Mouse (Mus musculus) forebrain, postnatal 0 days (tissue): ENCODE results near the gene Selenom. TPM values are rescaled to one million over a fixed set of nuclear protein-coding genes. Genes with fewer than 3 reads are reported as not detected.

Experiments
- ATAC-seq: fragments of 200-750 bp; cut with Nextera tagmentation; 2 replicates; pipeline ENCODE4 v1.8.0; 2017; ENCODE audit warnings: mild to moderate bottlenecking, moderate library complexity
- DNase-seq: peaks from one replicate; pipeline ENCODE4 v3.0.0-alpha.2; 2015
- H3K27ac ChIP-seq: fragments of 300-500 bp; sonication (generic); 2 replicates; pipeline ENCODE4 v1.5.1; 2014; ENCODE audit warnings: low read depth, mild to moderate bottlenecking, antibody characterized with exemption, low read length, moderate library complexity, mixed read lengths
- H3K27me3 ChIP-seq: fragments of 300-500 bp; sonication (generic); 2 replicates; pipeline ENCODE4 v1.6.1; 2014; ENCODE audit warnings: mild to moderate bottlenecking, low read length, mixed read lengths; ENCODE audit not compliant: insufficient read depth
- H3K36me3 ChIP-seq: fragments of 300-500 bp; sonication (generic); 2 replicates; pipeline ENCODE4 v1.6.1; 2014; ENCODE audit warnings: mild to moderate bottlenecking, moderate library complexity; ENCODE audit not compliant: insufficient read depth
- H3K4me1 ChIP-seq: fragments of 300-500 bp; sonication (generic); 2 replicates; pipeline ENCODE4 v1.6.1; 2014; ENCODE audit warnings: antibody characterized with exemption; ENCODE audit not compliant: insufficient read depth
- H3K4me2 ChIP-seq: fragments of 300-500 bp; sonication (generic); 2 replicates; pipeline ENCODE4 v1.6.1; 2014; ENCODE audit warnings: low read depth, mild to moderate bottlenecking, moderate library complexity
- H3K4me3 ChIP-seq: fragments of 300-500 bp; sonication (generic); 2 replicates; pipeline ENCODE4 v1.5.1; 2014; ENCODE audit warnings: low read depth, low read length, mixed read lengths
- H3K9ac ChIP-seq: fragments of 300-500 bp; sonication (generic); 2 replicates; pipeline ENCODE4 v1.6.1; 2014; ENCODE audit warnings: mild to moderate bottlenecking
- H3K9me3 ChIP-seq: fragments of 300-500 bp; sonication (generic); 2 replicates; pipeline ENCODE4 v1.6.1; 2016; ENCODE audit warnings: low read length
- CTCF ChIP-seq: sonication (generic); IDR thresholded peaks from 2 replicates; pipeline ENCODE4 v1.5.1; 2016; ENCODE audit warnings: antibody characterized with exemption, control low read depth, low read depth
- WGBS: fragments of 180-500 bp; shearing (Covaris S2); extraction: QIAGEN DNeasy Blood & Tissue Kit; methylation state at CpG from one replicate; pipeline ENCODE4 v1.1.7; 2014; 5-methylcytosine and 5-hydroxymethylcytosine counted together
- polyA plus RNA-seq: library from polyadenylated mRNA; unstranded; fragments of >200 nt; fragmentation: Nextera tagmentation; extraction: Ambion mirVana; gene quantifications from 2 replicates; pipeline ENCODE4 v1.2.1, GENCODE M21; 2015
- total RNA-seq: library from RNA; depleted of rRNA; stranded (reverse); fragments of >200 nt; gene quantifications from 2 replicates; pipeline ENCODE4 v1.2.3, GENCODE M21; 2014

Selenom gene
- total and polyA plus RNA-seq, 2 experiments from 2014 or later: 119 to 227 TPM

DNA sequence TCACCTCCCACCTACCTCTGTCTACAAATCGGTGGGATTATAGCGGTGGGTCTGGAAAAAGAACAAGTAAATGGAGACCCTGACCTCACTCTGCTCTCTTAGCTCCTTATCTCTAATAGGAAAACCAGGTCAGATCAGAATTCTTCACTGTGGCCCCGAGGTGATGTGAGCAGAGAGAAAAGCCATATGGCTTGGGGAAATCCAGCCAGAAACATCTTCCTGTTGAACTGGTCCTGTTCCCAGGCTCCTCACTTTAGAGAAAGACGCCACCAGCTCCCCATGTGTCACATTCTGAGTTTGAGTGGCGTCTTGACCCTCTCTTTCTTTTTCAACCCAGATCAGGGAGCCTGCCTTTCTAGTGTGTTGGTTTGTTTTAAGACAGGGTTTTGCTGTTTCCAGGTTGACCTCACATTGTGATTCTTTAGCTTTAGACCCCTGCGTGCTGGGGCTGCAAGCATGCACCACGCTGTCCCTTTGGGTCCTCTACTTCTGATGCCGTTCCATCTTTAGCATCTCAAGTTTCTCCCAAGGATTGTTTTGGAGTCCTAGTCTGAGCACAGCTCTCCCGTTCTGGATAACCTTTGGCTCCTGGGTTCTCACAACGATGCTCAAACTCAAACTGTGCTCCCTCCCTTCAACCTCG is 5.4 kb downstream of the Selenom start:
- WGBS: 86% methylated on average over 11 of the region's 11 CpGs
- H3K4me3 ChIP-seq: no peak overlapping the region
- no peak overlapping the region for H3K9ac ChIP-seq
- TF ChIP-seq CTCF: no peak
- ATAC-seq (no peak), DNase-seq (no peak)
- H3K4me1 ChIP-seq: 0 out of 2 replicates have a peak, but pooled peaks cover 3% of the 10 kb centered on the region
- no peaks in the 10 kb centered on the region for H3K27me3 ChIP-seq
- H3K27ac ChIP-seq: no peak overlapping the region
- H3K9me3 ChIP-seq: no peaks in the 10 kb centered on the region
- H3K36me3 ChIP-seq: no peaks in the 10 kb centered on the region; the same call in 1 of the 2 replicates
- H3K4me2 ChIP-seq: no peak overlapping the region

DNA sequence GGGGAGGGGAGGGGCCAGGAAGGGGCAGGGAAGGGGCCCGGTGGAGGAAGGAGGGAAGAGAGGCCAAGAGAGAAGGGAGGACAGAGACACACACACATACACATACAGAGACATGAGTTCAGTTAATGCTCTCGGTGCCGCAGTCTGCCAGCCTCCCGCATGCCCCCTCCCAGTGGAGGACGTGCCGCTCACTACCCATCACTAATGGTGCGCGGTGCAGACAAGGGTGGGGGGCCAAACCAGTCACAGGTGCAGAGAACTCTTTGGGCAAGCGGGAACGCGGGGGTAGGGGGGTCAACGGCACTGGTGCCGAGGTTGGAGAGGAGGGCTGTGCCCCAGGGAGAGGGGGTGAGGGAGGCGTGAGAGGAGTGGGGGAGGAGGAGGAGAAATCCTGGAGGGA is 6.4 kb downstream of the Selenom start:
- no peak for DNase-seq
- no peak overlapping the region for H3K27ac ChIP-seq
- H3K4me2 ChIP-seq: no peak overlapping the region
- 0 out of 2 replicates have a peak, but pooled peaks cover 3% of the 10 kb centered on the region for H3K4me1 ChIP-seq
- no peak for ATAC-seq
- TF ChIP-seq CTCF: no peak
- WGBS: 76% methylated on average over 14 of the region's 14 CpGs
- H3K27me3 ChIP-seq: no peaks in the 10 kb centered on the region
- H3K36me3 ChIP-seq: no peaks in the 10 kb centered on the region; the same call in 1 of the 2 replicates
- no peaks in the 10 kb centered on the region for H3K9me3 ChIP-seq
- no peak overlapping the region for H3K4me3 ChIP-seq
- no peak overlapping the region for H3K9ac ChIP-seq

GRCm38 (mm10) chr11:3521339-3522224 is 7.1 kb downstream of the Selenom start:
- H3K9ac ChIP-seq: no peak overlapping the region
- no peaks in the 10 kb centered on the region for H3K9me3 ChIP-seq
- no peak for ATAC-seq
- H3K36me3 ChIP-seq: no peaks in the 10 kb centered on the region; the same call in 1 of the 2 replicates
- WGBS: 91% methylated on average over 23 of the region's 23 CpGs
- H3K27me3 ChIP-seq: no peaks in the 10 kb centered on the region
- DNase-seq: no peak
- TF ChIP-seq CTCF: no peak
- H3K4me3 ChIP-seq: no peak overlapping the region
- H3K4me2 ChIP-seq: no peak overlapping the region
- 0 out of 2 replicates have a peak, but pooled peaks cover 3% of the 10 kb centered on the region for H3K4me1 ChIP-seq
- no peak overlapping the region for H3K27ac ChIP-seq

DNA sequence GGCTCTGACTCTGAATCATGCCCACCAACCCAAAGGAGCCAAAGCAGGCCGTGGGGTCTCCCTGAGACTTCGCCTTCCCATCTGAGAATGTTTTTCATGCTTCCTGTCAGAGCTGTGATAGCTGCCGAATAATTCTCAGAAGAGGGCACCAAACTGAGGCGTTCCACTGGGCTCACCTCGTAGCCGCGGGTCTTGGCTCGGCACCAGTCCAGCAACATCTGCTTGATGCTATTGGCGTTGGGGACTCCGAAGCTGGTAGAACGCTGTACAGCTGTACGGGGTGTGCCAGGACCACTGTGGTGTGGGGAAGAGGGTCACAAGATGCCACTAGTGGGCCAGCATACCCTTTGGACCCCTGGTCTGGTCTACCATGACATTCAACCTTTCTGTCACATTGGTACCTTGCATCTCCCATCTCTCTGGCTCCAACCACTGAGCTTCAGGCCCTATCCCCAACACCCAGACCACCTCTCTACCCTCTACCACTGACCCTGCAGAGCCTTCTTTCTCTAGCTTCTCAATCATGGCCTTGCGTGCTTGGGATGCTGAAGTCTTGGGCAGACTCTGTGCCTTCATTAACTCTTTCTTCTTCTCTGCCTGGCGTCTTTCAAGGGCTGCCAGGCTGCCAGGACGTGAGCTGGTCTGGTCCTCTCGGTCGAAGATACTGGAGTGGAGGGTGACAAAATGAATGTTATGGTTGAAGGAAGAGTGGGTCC is 8.0 kb downstream of the Selenom start:
- no peak for DNase-seq
- WGBS: 96% methylated on average over 17 of the region's 17 CpGs
- no peak overlapping the region for H3K4me2 ChIP-seq

GRCm38 (mm10) chr11:3523840-3524582 is 9.5 kb downstream of the Selenom start:
- Histone ChIP-seq H3K4me1 (no peaks in the 10 kb centered on the region), H3K9ac (no peak overlapping the region), H3K4me2 (no peak overlapping the region), H3K9me3 (no peaks in the 10 kb centered on the region), H3K36me3 (no peaks in the 10 kb centered on the region; the same call in 1 of the 2 replicates), H3K4me3 (no peak overlapping the region), H3K27me3 (no peaks in the 10 kb centered on the region), H3K27ac (no peak overlapping the region)
- DNase-seq (no peak), ATAC-seq (no peak)
- TF ChIP-seq CTCF: no peak
- WGBS: 79% methylated on average over 7 of the region's 7 CpGs

More for the DNA sequence above, 8.0 kb downstream of the Selenom start:
- Histone ChIP-seq H3K4me1 (0 out of 2 replicates have a peak, but pooled peaks cover 1% of the 10 kb centered on the region), H3K4me3 (no peak overlapping the region), H3K9ac (no peak overlapping the region), H3K9me3 (no peaks in the 10 kb centered on the region), H3K27me3 (no peaks in the 10 kb centered on the region), H3K27ac (no peak overlapping the region), H3K36me3 (no peaks in the 10 kb centered on the region; the same call in 1 of the 2 replicates)
- no peak for TF ChIP-seq CTCF
- ATAC-seq: no peak

GRCm38 (mm10) chr11:3525560-3525959 is 11.1 kb downstream of the Selenom start:
- no peaks in the 10 kb centered on the region for H3K36me3 ChIP-seq
- H3K4me1 ChIP-seq: no peaks in the 10 kb centered on the region
- H3K9me3 ChIP-seq: no peaks in the 10 kb centered on the region
- H3K4me2 ChIP-seq: no peak overlapping the region
- ATAC-seq (no peak), DNase-seq (no peak)
- H3K4me3 ChIP-seq: no peak overlapping the region
- no peak overlapping the region for H3K9ac ChIP-seq
- no peaks in the 10 kb centered on the region for H3K27me3 ChIP-seq
- TF ChIP-seq CTCF: no peak
- 81% methylated on average over 4 of the region's 4 CpGs for WGBS
- no peak overlapping the region for H3K27ac ChIP-seq
